Mouse (Mus musculus) MEL (cell line): ENCODE measurements around the gene Rfx4. TPM values are rescaled to one million over a fixed set of nuclear protein-coding genes. Genes with fewer than 3 reads are reported as not detected.

ENCODE experiments used
- DNase-seq: peaks from one replicate; pipeline ENCODE4 v3.0.0; 2011; ENCODE audit warnings: low read depth, low spot score
- H3K27ac ChIP-seq: 2 replicates; pipeline ENCODE4 v1.5.1; 2012; ENCODE audit warnings: low read depth, mild to moderate bottlenecking, control low read depth, low read length, moderate library complexity; ENCODE audit not compliant: control insufficient read depth
- H3K27me3 ChIP-seq, 2 experiments: fragments of 150-350 bp in 1 of 2; sonication (generic) in 1 of 2; 2 replicates each; pipeline ENCODE4 v1.6.1; 2012; ENCODE audit warnings: low read length in 2 of 2, mild to moderate bottlenecking in 2 of 2, improper control_type of control experiment in 1 of 2, moderate library complexity in 1 of 2; ENCODE audit not compliant: insufficient read depth in 2 of 2, control insufficient read depth in 1 of 2
- H3K36me3 ChIP-seq, 2 experiments: 2 replicates each; pipeline ENCODE4 v1.6.1; 2012 to 2014; ENCODE audit warnings: low read length in 2 of 2, improper control_type of control experiment in 1 of 2, inconsistent platforms in 1 of 2, mild to moderate bottlenecking in 1 of 2; ENCODE audit not compliant: insufficient read depth in 2 of 2, control insufficient read depth in 1 of 2
- H3K4me1 ChIP-seq, 2 experiments: fragments of 150-350 bp in 1 of 2; sonication (generic) in 1 of 2; 2 replicates each; pipeline ENCODE4 v1.6.1; 2012; ENCODE audit warnings: low read length in 2 of 2, improper control_type of control experiment in 1 of 2, mild to moderate bottlenecking in 1 of 2; ENCODE audit not compliant: insufficient read depth in 2 of 2, control insufficient read depth in 1 of 2
- H3K4me3 ChIP-seq, 2 experiments: fragments of 150-350 bp in 1 of 2; sonication (generic) in 1 of 2; 2 replicates each; pipeline ENCODE4 v1.5.1; 2012; ENCODE audit warnings: low read depth in 2 of 2, low read length in 2 of 2, mild to moderate bottlenecking in 2 of 2, moderate library complexity in 2 of 2, control low read depth in 1 of 2, improper control_type of control experiment in 1 of 2; ENCODE audit not compliant: control insufficient read depth in 1 of 2, insufficient read depth in 1 of 2
- H3K79me2 ChIP-seq: 2 replicates; pipeline ENCODE4 v1.6.1; 2012; ENCODE audit warnings: mild to moderate bottlenecking, low read length, moderate library complexity; ENCODE audit not compliant: control insufficient read depth, poor library complexity, insufficient read depth
- H3K9ac ChIP-seq: 2 replicates; pipeline ENCODE4 v1.6.1; 2012; ENCODE audit warnings: low read depth, mild to moderate bottlenecking, control low read depth, low read length, moderate library complexity; ENCODE audit not compliant: control insufficient read depth, poor library complexity, severe bottlenecking
- H3K9me3 ChIP-seq: fragments of 150-350 bp; sonication (generic); replicated peaks from 2 replicates; pipeline ENCODE4 v1.6.1; 2012; ENCODE audit warnings: mild to moderate bottlenecking, low read length, improper control_type of control experiment, moderate library complexity; ENCODE audit not compliant: insufficient read depth
- BHLHE40 ChIP-seq: IDR thresholded peaks from 2 replicates; pipeline ENCODE4 v1.6.1; 2012; ENCODE audit warnings: low read depth, mild to moderate bottlenecking, inconsistent platforms, low read length, improper control_type of control experiment, borderline replicate concordance
- CHD1 ChIP-seq: IDR thresholded peaks from 2 replicates; pipeline ENCODE4 v1.6.1; 2012; ENCODE audit warnings: low read depth, mild to moderate bottlenecking, inconsistent platforms, low read length, improper control_type of control experiment
- CTCF ChIP-seq, 3 experiments: IDR thresholded peaks in 2 of 3; conservative IDR thresholded peaks in 1 of 3; 2 replicates each; pipeline ENCODE4 v1.5.1; 2011 to 2012; ENCODE audit warnings: low read length in 3 of 3, low read depth in 2 of 3, mild to moderate bottlenecking in 2 of 3, improper control_type of control experiment in 1 of 3, inconsistent platforms in 1 of 3, mixed read lengths in 1 of 3, moderate library complexity in 1 of 3; ENCODE audit not compliant: control insufficient read depth in 1 of 3, insufficient read depth in 1 of 3, poor library complexity in 1 of 3, severe bottlenecking in 1 of 3
- E2F4 ChIP-seq: IDR thresholded peaks from 2 replicates; pipeline ENCODE4 v1.6.1; 2011; ENCODE audit warnings: low read depth, low read length, improper control_type of control experiment, borderline replicate concordance
- EP300 ChIP-seq, 2 experiments: IDR thresholded peaks; 2 replicates each; pipeline ENCODE4 v1.6.1; 2011; ENCODE audit warnings: improper control_type of control experiment in 2 of 2, low read length in 2 of 2, low read depth in 1 of 2, mild to moderate bottlenecking in 1 of 2
- GATA1 ChIP-seq: IDR thresholded peaks from 2 replicates; pipeline ENCODE4 v1.6.1; 2011; ENCODE audit warnings: low read depth, low read length, improper control_type of control experiment
- HCFC1 ChIP-seq: IDR thresholded peaks from 2 replicates; pipeline ENCODE4 v1.6.1; 2012; ENCODE audit warnings: low read depth, mild to moderate bottlenecking, inconsistent platforms, low read length, improper control_type of control experiment, moderate library complexity
- MAFK ChIP-seq: IDR thresholded peaks from 2 replicates; pipeline ENCODE4 v1.6.1; 2011; ENCODE audit warnings: low read depth, mild to moderate bottlenecking, low read length, improper control_type of control experiment, borderline replicate concordance
- MAZ ChIP-seq: IDR thresholded peaks from 2 replicates; pipeline ENCODE4 v1.6.1; 2012; ENCODE audit warnings: low read depth, mild to moderate bottlenecking, inconsistent platforms, low read length, improper control_type of control experiment
- MEF2A ChIP-seq: IDR thresholded peaks from 2 replicates; pipeline ENCODE4 v1.6.1; 2014; ENCODE audit warnings: low read depth, mild to moderate bottlenecking, inconsistent platforms, low read length, improper control_type of control experiment; ENCODE audit not compliant: poor library complexity, insufficient replicate concordance, severe bottlenecking; ENCODE audit errors: extremely low read depth
- MYB ChIP-seq: IDR thresholded peaks from 2 replicates; pipeline ENCODE4 v1.6.1; 2011; ENCODE audit warnings: mild to moderate bottlenecking, low read depth, low read length, improper control_type of control experiment
- NRF1 ChIP-seq: IDR thresholded peaks from 2 replicates; pipeline ENCODE4 v1.6.1; 2014; ENCODE audit warnings: low read depth, mild to moderate bottlenecking, inconsistent platforms, low read length, improper control_type of control experiment, moderate library complexity; ENCODE audit not compliant: poor library complexity, insufficient read depth, severe bottlenecking
- POLR2A ChIP-seq, 2 experiments: IDR thresholded peaks; 2 replicates each; pipeline ENCODE4 v1.6.1; 2011 to 2012; ENCODE audit warnings: low read length in 2 of 2, mild to moderate bottlenecking in 2 of 2, control low read depth in 1 of 2, improper control_type of control experiment in 1 of 2, low read depth in 1 of 2, moderate library complexity in 1 of 2; ENCODE audit not compliant: control insufficient read depth in 1 of 2, insufficient read depth in 1 of 2, poor library complexity in 1 of 2
- POLR2AphosphoS2 ChIP-seq: IDR thresholded peaks from 2 replicates; pipeline ENCODE4 v1.6.1; 2011; ENCODE audit warnings: low read length, improper control_type of control experiment
- RCOR1 ChIP-seq: IDR thresholded peaks from 2 replicates; pipeline ENCODE4 v1.6.1; 2012; ENCODE audit warnings: low read depth, mild to moderate bottlenecking, inconsistent platforms, low read length, improper control_type of control experiment
- SIN3A ChIP-seq: IDR thresholded peaks from 2 replicates; pipeline ENCODE4 v1.6.1; 2012; ENCODE audit warnings: low read length, improper control_type of control experiment, inconsistent platforms
- SMC3 ChIP-seq: IDR thresholded peaks from 2 replicates; pipeline ENCODE4 v1.6.1; 2011; ENCODE audit warnings: low read depth, low read length, improper control_type of control experiment
- TAL1 ChIP-seq: IDR thresholded peaks from 2 replicates; pipeline ENCODE4 v1.6.1; 2012; ENCODE audit warnings: mild to moderate bottlenecking, inconsistent platforms, low read length, moderate library complexity, mixed read lengths
- TBP ChIP-seq: IDR thresholded peaks from 2 replicates; pipeline ENCODE4 v1.8.0; 2011; ENCODE audit warnings: low read depth, low read length, improper control_type of control experiment
- UBTF ChIP-seq: IDR thresholded peaks from 2 replicates; pipeline ENCODE4 v1.6.1; 2012; ENCODE audit warnings: low read depth, mild to moderate bottlenecking, inconsistent platforms, low read length, improper control_type of control experiment, moderate library complexity, borderline replicate concordance; ENCODE audit not compliant: insufficient read depth
- USF2 ChIP-seq, 2 experiments: IDR thresholded peaks; 2 replicates each; pipeline ENCODE4 v1.6.1; 2011 to 2012; ENCODE audit warnings: improper control_type of control experiment in 2 of 2, low read length in 2 of 2, borderline replicate concordance in 1 of 2, inconsistent platforms in 1 of 2, low read depth in 1 of 2, mild to moderate bottlenecking in 1 of 2; ENCODE audit not compliant: insufficient read depth in 1 of 2
- polyA plus RNA-seq, 2 experiments: library from polyadenylated mRNA; stranded (reverse) in 1 of 2; unstranded in 1 of 2; fragments of >175 nt in 1 of 2; fragments of >200 nt in 1 of 2; gene quantifications; 2 replicates each; pipeline versions ENCODE4 v1.2.1 to v1.2.4; 2012; ENCODE audit warnings: low replicate concordance in 2 of 2, low read depth in 1 of 2; ENCODE audit not compliant: insufficient read length in 2 of 2, insufficient read depth in 1 of 2, missing spikeins in 1 of 2
- total RNA-seq: library from RNA; depleted of rRNA; stranded (reverse); fragments of 300-350 nt; gene quantifications from 2 replicates; pipeline ENCODE4 v1.2.3, GENCODE M21; 2012

The Rfx4 gene
- total and polyA plus RNA-seq, 3 experiments = not detected

DNA sequence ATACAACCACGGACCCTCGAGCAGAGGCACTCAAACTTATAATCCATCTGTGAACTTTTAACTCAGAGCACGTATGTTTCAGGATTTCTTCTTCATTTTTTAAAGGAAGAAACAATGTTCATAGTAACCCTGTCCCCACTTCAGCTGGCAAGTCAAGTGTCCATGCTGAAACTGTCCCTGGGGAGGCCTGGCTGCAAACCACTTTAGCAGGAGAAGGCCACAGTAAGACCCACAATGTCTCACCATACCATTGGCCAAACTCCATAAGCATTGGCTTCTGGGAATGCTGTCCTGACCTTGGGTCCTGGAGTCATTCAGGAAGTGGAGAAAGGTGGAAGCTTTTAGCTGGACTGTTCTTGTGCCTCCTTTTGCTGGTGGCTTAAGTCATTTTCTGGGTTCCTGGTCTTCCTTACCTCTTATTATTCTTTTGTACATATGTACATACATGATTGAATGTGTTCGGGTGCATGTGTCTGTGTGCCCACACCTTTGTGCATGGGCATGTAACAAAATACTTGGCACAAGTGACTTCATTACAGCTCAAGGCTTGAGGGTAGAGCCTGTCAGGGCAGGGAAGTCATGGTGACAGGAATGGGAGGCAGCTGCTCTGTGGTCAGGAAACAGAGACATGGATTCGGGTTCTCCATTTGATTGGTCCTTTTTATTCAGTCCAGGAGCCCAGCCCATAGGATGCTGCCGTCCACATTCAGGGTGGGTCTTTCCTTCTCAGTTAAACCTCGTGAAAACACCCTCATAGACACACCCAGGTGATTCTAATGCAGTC, 61.4 kb downstream of the Rfx4 start:
- no peak for DNase-seq
- Histone ChIP-seq H3K36me3 (peaks cover 0 to 6% of the 10 kb centered on the region in 2 experiments; a peak in 2 of 4 replicates), H3K4me1 (peaks cover 0 to 7% of the 10 kb centered on the region in 2 experiments; a peak in 2 of 4 replicates), H3K9me3 (no peaks in the 10 kb centered on the region), H3K79me2 (no peaks in the 10 kb centered on the region), H3K27me3 (peaks cover 3 to 5% of the 10 kb centered on the region in 2 experiments; a peak in 2 of 4 replicates), H3K27ac (no peak overlapping the region), H3K4me3 (no peak overlapping the region), H3K9ac (no peak overlapping the region)
- TF ChIP-seq RCOR1 (no peak), MAZ (no peak), POLR2AphosphoS2 (no peak), CTCF (IDR thresholded peaks at IDR 0.05 in 2 of 3, conservative IDR thresholded peaks at IDR 0.05 in 1 of 3; ENCODE audit: control insufficient read depth in 1 of 3, insufficient read depth in 1 of 3, low read depth in 2 of 3, low read length in 3 of 3, poor library complexity in 1 of 3, severe bottlenecking in 1 of 3) (no peak), MEF2A (no peak), MYB (no peak), E2F4 (no peak), HCFC1 (no peak)

DNA sequence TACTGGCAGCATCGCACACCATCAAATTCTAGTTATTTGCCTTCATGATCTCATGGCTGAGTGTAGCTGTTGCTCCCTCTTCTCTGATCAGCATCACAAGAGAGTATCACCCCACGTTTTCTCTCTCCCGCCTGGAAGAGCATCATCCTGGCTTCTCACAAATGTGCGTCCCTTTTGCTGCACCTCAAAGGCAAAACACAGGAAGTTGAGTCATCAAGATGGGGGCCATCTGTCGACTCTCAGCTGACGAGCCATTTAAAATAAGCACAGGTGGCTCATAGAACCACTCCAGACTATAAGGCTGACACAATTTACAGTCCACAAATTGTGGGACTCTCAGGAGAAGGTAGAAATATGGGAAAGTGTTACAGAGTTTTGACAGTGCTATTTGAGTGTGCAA, 63.8 kb downstream of the Rfx4 start:
- Histone ChIP-seq H3K4me3 (no peak overlapping the region), H3K36me3 (peaks cover 0 to 6% of the 10 kb centered on the region in 2 experiments; a peak in 2 of 4 replicates), H3K9me3 (no peaks in the 10 kb centered on the region), H3K4me1 (peaks cover 0 to 7% of the 10 kb centered on the region in 2 experiments; a peak in 2 of 4 replicates), H3K27ac (no peak overlapping the region), H3K27me3 (peaks cover 0 to 3% of the 10 kb centered on the region in 2 experiments; a peak in 1 of 4 replicates), H3K9ac (no peak overlapping the region), H3K79me2 (no peaks in the 10 kb centered on the region)
- TF ChIP-seq SMC3 (no peak), POLR2A (IDR thresholded peaks at IDR 0.05; ENCODE audit: control insufficient read depth in 1 of 2, insufficient read depth in 1 of 2, low read depth in 1 of 2, low read length in 2 of 2, poor library complexity in 1 of 2) (no peak), USF2 (IDR thresholded peaks at IDR 0.05; ENCODE audit: borderline replicate concordance in 1 of 2, insufficient read depth in 1 of 2, low read depth in 1 of 2, low read length in 2 of 2) (no peak), CHD1 (no peak), MAFK (no peak), NRF1 (no peak), TBP (no peak), GATA1 (no peak), MYB (no peak), BHLHE40 (no peak), TAL1 (no peak), RCOR1 (no peak), MEF2A (no peak), EP300 (IDR thresholded peaks at IDR 0.05; ENCODE audit: low read depth in 1 of 2, low read length in 2 of 2) (no peak), SIN3A (no peak), HCFC1 (no peak), UBTF (no peak)
- DNase-seq = peak; percentile 12
